Mouse (Mus musculus) cerebellum, adult 11-12 months (tissue): ENCODE results near the gene Kif1a.
A peak's percentile ranks its signal among the peaks of the same experiment; 100 is the strongest.
"Not testable (repeated sequence)": the region's sequence is repeated elsewhere in the genome, so short reads cannot be mapped to it uniquely, and the experiment has no call there.

ENCODE experiments used
- DNase-seq: peaks from one replicate; pipeline ENCODE4 v3.0.0; 2022

Kif1a gene

DNA sequence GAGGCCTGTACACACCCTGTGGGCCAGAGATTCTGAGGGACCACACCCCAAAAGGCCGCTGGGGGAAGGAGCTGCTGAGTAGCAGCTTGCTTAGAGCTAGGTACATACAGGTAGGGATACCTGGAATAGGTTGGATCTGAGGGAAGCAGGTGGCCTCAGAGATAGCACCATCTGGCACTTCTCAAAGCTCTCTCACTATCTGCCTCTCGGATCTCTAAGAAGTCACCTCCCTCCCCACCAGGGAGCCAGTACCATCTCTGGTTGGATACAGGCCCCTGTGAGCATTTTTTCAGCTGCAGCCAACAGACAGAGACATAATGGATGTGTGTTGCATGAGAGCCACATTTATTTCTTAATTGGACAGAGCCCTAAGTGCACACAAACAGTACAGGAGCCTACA lies 86.6 kb downstream of the Kif1a start:
- DNase-seq: no peak

- peak; percentile 72 for DNase-seq
These were observed 87.3 kb downstream of the Kif1a start for GRCm38 (mm10) chr1:93014460-93014859.

DNA sequence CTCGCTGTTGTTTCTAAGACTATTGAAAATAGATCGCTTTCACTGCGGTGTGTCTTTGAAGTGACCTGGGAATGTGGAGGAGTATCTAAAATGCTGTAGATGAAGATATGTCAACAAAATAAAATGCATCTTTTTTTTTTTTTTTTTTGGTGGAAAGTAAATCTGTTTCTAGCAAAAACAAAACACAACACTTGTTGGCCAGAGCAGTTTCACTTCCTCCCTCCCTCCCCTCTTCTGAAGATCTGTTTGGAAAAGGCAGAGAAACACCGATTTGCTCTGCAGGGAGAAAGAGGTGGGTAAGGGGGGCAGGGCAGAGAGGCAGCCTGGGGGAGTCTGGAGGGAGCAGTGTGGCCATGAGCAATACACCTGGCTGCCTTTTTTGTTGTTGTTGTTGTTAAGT lies 88.4 kb downstream of the Kif1a start:
- DNase-seq: no peak

- DNase-seq: no peak
These were observed 89.6 kb downstream of the Kif1a start for GRCm38 (mm10) chr1:93012103-93012585.

- no peak for DNase-seq
These were observed 91.0 kb downstream of the Kif1a start for GRCm38 (mm10) chr1:93010731-93011130.

DNA sequence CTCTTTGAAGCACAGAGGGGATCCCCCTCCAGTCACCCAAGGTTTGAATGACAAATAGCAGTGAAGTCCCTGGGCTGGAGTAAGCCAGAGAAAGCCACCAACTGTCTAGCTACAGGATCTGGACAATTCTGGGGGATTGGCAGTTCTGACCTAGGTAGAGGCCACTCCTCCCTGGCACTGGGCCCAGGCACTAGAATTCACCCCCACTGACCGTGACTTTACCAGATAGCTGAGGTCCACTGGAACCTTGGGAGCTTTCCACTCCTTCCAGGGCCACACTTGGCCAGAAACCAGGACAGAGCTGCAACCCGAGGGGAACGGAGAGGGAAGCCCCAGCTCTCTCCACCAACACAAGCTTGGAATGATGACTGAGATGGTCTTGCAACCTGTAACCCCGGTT lies 92.6 kb downstream of the Kif1a start:
- no peak for DNase-seq

- DNase-seq: no peak
These were observed 95.7 kb downstream of the Kif1a start, which contains the start of gene Aqp12 for GRCm38 (mm10) chr1:93006061-93006460. TSS of gene Aqp12 (plus strand) at chr1:93006334.

DNA sequence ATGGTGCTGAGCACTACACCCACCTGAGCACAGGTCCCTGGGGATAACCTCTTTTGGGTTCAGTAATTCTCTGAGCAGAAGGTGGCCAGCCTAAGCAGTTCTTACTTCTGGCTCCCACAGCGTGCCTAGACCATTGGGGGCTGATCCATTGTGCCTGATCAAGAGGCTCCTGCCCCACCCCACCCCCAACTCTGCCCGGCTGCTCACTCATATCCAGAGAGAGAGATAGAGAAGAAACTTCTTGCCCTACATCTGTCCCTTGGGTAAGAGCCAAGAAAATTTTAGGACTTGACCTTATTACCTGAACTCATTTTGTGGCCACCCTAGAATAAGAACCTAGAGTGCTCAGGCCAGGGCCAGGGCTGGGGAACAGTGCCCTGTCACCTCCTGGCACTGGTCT lies 108.9 kb downstream of the Kif1a start:
- no peak for DNase-seq

- DNase-seq: no peak
These were observed 109.4 kb downstream of the Kif1a start for GRCm38 (mm10) chr1:92992214-92992855.

DNA sequence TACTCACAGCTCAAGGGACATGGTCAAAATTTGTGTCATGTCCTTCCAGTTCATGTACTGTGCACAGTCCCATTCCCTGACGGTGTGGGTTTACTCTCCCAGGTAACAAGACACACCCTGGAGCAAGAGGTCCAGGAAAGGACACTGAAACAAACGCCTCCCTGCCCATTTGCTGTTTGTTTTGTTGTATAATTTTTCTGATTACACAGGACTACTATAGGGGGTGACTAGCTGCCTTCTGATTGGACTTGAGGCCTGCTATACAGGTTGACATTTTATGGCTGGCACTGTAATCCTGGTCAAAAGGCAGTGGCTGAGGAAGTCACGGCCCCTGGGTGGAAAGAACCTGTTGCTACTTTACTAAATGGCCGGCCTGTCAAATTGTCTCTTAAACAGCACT lies 111.9 kb downstream of the Kif1a start:
- no peak for DNase-seq

- no peak for DNase-seq
These were observed 112.9 kb downstream of the Kif1a start for GRCm38 (mm10) chr1:92988894-92989293.

GRCm38 (mm10) chr1:92984999-92985398 lies 116.8 kb downstream of the Kif1a start:
- DNase-seq: no peak

DNA sequence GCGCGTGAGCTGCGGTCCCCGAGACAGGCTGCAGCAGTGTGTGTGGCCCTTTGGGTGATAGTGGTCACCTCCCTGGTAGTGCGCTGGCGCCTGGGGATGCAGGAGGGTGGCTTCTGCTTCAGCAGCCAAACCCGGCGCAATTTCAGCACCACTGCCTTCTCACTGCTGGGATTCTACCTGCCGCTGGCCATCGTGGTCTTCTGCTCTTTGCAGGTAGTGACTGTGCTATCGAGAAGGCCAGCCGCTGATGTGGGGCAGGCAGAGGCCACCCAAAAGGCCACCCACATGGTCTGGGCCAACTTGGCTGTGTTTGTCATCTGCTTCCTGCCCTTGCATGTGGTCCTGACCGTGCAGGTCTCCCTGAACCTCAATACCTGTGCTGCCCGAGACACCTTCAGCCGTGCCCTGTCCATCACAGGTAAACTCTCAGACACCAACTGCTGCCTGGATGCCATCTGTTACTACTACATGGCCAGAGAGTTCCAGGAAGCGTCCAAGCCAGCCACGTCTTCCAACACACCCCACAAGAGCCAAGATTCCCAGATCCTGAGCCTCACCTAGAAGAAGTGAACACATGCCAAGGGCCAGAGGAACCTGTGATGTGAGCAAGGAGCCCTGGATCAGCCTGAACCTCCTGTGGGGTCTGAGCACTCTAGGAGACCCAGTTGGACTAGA lies 118.7 kb downstream of the Kif1a start:
- no peak for DNase-seq

- no peak for DNase-seq
These were observed 120.5 kb downstream of the Kif1a start for GRCm38 (mm10) chr1:92981056-92981845.

DNA sequence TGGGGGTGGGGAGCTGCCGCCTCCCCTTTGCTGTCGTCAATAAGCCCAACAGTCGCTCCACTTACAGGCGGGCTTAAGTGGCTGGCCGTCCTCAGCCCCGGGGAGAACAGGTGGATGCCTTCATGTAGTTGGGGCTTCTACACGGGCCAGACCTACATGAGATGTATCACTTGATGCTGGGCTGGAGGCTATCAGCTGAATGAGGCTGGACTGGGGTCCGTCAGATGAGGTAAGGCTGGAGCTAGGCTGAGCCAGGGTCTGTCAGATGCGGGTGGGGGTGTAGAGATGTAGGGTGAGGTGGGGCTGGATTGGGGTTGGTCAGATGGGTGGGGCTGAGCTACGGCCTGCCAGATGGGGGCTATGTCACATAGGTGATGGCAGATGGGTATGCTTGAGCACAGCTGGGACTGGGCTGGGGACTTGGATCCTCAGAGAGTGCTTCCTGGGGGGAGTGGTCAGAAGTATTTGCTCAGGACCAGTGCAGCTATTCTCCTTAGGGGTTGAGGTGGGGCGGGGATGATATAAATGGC lies 122.6 kb downstream of the Kif1a start:
- DNase-seq: no peak

DNA sequence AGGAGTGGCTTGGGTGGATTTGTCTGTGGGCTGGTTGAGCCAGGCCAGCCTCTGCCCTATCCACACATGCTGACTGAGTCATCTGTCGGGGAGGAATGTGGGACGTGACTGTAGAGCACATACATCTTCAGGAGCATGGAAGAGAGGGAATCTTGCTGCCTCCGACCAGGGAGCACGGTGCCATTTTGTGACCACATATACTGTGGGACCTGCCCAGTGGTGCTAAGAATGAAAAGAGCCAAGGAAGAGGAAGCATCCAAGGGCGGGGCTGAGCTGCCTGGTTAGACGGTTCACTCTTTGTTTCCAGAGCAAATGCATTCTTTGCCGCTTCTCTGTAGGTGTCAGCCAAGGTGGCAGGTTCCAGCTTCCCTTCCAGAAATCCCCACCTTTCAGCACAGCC lies 123.1 kb downstream of the Kif1a start:
- no peak for DNase-seq

- DNase-seq: no peak
These were observed 125.6 kb downstream of the Kif1a start for GRCm38 (mm10) chr1:92976141-92976566.

GRCm38 (mm10) chr1:92972854-92973253 lies 128.9 kb downstream of the Kif1a start:
- DNase-seq: no peak

DNA sequence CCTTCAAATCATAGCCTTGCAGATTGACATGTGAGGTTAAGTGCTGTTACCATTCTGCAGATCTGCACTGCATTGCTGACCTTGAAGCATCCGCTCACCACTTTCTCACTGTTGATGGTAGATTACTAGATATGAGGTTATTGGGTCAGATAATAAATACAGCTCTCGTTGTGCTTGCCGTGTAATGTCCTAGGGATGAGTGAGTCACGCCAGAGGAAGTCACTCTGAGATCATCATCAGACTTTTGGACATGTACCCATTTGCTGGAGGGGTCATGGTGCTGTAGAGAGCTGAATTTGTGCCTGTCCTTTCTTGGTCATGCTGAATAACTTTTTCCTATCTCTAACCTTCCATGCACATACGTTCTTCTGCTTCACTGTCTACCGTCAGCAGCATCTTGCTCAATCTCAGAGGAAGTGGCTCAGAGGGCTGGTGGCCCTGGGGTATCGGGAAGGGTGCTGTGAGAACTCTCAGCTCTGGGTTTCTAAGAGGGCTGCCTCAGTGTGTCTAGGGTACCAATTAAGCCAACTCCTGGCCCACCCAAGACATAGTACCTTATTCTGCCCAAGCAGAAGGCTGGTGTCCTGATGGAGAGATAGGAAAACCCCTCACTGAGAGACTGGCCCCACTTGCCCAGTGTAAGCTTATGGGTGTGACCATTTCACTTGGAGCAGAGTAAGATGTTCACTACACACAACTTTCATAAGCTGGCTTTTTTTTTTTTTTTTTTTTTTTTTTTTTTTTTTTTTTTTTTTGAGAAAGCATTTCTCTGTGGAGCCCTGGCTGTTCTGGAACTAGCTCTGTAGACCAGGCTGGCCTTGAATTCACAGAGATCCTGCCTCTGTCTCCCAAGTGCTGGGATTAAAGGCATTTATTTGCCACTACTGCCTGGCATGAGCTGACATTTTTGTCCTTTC lies 129.6 kb downstream of the Kif1a start:
- no peak for DNase-seq

- DNase-seq: not testable (repeated sequence)
These were observed 131.0 kb downstream of the Kif1a start for GRCm38 (mm10) chr1:92970791-92971190.
